Mouse (Mus musculus) bone marrow, adult 2 months (tissue): ENCODE measurements around the gene Trmt2b.

Source experiments
- CTCF ChIP-seq: fragments of 200-500 bp; IDR thresholded peaks from 2 replicates; pipeline ENCODE4 v1.5.1; 2011; ENCODE audit warnings: low read length, control low read depth; ENCODE audit not compliant: control insufficient read depth, insufficient read depth
- POLR2A ChIP-seq: fragments of 200-500 bp; IDR thresholded peaks from 2 replicates; pipeline ENCODE4 v1.6.1; 2011; ENCODE audit warnings: low read depth, mild to moderate bottlenecking, control low read depth, low read length, borderline replicate concordance; ENCODE audit not compliant: control insufficient read depth

DNA sequence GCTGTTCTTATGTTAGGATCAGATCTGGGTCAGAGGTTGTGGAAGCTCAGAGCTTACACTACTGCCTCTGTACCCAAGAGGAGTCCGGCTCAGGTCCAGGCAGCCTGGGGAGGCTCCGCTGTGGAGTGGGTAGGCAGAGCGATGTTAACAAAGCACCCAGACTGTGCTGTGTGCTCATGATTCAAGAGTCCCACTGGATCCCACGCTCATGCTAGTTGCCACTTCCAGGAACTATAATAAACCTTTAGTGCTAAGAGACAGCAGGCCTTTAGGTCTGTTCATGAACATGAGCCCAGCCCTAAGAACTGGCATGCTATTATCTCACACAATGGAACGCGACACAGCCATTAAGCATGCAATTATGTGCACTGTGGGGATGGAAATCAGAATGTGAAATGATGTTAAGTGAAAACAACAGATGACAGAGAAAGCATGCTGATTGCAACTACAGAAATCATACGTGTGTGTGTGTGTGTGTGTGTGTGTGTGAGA lies 65.6 kb downstream of the Trmt2b start:
- TF ChIP-seq CTCF (no peak), POLR2A (no peak)
